Mouse (Mus musculus) cerebellum, adult 11 months (tissue): Measurements from ENCODE around the gene Raph1.
A peak's percentile ranks its signal among the peaks of the same experiment; 100 is the strongest.
"Not testable (repeated sequence)": the region's sequence is repeated elsewhere in the genome, so short reads cannot be mapped to it uniquely, and the experiment has no call there.

ENCODE experiments used
- DNase-seq: peaks from one replicate; pipeline ENCODE4 v3.0.0; 2022

Gene Raph1

DNA sequence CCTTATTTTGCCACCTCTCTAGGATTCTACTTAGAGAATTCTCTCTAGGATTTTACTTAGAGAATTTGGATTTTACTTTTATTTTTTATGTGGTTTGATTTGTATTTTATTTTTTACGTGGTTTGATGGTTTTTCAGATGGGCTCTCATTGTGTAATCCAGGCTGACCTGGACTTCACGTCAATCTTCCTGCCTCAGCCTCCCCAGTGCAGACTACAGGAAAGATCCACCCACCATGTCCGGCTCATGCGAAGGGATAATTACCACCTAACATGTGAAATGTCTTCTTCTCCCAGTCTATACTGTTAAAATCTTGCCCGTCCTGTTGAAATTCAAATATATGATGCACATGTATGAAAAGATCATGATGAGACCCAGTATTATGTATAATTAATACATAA lies 2.2 kb downstream of the Raph1 start:
- no peak for DNase-seq

DNA sequence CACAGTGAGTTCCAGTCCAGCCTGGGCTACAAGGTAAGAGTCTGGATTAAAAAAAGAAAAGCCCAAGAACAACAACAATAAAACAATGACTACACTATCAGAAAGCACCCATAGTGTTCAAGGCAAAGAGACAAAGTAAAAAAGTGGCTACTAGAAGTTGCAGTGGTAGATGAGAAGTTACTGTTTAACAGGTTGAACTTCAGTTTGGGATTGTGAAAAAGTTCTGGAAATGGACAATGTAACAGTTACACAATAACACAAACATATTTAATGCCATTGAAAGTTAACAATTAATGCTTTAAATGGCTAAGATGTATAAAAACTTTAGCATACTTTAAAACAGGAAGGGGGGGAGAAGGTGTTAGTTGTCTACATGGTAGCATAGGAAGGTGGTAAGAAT lies 3.9 kb downstream of the Raph1 start:
- DNase-seq, result no peak

DNA sequence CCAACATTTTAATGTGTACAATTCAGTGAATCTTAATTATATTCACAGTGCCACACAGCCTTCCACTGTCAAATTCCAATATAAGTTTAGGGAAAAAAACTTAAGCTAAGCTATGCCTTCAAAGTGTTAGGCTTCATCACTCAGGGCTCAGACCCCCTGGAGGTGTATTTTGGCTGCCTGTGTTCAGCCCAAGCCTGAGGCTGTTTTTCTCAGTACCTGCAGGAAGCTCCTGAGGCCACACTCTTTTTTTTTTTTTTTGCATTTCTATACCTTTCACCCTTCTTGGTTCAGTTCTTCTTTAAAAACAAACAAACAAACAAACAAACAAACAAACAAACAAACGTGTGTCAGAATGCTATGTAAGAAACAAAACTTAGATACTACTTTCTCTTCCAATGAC lies 23.2 kb downstream of the Raph1 start:
- no peak for DNase-seq

DNA sequence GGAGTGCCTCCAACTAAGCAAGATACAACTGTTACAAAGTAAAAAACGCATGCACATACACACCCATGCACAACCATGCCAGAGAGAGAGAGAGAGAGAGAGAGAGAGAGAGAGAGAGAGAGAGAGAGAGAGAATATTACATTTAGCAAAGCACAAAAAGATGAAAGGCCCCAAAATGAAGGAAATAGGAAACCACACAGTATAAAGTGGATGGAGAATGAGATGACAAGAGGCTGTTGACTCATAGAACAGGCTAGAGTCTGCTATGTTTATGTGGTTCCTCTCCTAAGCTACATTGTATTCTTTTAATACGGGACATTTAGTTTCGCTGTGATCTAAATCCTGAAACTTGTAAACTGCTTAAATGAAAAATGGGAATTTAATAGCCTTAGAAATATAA lies 27.6 kb downstream of the Raph1 start:
- DNase-seq, result no peak

DNA sequence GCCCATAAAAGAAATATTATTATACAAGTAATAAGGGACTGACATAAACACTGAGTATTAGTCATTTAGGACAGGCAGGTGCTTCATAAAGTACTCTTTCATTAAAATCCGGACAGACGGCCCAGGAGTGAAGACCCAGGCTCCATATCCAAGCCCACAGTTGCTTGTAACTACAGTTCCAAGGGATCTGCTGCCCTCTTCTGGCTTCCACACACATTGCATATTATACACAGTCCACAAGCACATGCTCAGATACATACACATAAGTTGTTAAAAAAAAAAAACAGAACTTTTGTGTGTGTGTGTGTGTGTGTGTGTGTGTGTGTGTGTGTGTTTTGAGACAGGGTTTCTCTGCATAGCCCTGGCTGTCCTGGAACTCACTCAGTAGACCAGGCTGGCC lies 32.0 kb downstream of the Raph1 start:
- DNase-seq, result no peak

DNA sequence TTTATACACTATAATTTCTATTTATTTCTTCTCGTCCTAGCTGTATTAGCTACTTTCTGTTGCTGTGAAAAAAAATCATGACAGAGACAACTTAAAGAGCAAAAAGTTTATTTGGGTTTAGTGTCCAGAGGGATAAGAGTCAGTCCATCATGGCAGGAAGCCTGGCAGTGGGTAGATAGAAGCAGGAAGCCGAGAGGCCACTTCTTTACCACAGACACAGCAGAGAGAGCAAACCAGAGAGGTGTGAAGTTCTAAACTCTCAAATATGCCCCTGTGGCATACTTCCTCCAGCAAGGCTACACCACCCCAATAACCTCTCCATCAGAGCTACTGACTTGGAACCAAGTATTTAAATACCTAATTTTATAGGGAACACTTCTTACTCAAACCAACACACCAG lies 36.3 kb downstream of the Raph1 start:
- no peak for DNase-seq

DNA sequence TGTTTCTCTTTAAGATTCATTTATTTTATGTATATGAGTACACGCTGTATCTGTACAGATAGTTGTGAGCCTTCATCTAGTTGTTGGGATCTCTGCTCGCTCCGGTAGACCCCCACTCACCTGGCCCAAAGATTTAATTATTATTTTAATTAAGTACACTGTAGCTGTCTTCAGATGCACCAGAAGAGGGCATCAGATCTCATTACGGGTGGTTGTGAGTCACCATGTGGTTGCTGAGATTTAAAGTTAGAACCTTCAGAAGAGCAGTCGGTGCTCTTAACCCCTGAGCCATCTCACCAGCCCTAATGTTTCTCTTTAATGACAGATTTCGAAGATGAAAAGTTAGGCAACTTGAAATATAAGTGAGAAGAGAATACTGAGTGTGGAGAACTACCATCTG lies 36.8 kb downstream of the Raph1 start:
- DNase-seq, result no peak

DNA sequence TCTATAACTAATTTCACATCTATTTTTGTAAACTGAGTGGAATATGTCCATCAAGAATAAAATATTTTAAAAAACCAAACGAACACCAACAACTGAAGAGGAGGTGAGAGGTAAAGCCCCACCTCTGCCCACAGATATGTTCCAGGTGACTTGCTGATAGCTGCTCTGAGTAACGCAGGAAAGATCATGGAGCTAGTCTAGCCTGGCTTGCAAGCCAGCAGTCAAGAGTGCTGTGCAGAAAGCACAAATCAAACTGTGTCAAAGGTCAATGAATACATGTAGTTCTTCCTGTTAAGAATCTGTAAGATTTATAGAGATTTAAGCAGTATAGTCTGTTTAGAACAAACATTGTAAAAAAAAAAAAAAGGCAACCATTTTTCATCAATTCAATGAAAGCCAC lies 56.3 kb downstream of the Raph1 start:
- DNase-seq, result no peak

DNA sequence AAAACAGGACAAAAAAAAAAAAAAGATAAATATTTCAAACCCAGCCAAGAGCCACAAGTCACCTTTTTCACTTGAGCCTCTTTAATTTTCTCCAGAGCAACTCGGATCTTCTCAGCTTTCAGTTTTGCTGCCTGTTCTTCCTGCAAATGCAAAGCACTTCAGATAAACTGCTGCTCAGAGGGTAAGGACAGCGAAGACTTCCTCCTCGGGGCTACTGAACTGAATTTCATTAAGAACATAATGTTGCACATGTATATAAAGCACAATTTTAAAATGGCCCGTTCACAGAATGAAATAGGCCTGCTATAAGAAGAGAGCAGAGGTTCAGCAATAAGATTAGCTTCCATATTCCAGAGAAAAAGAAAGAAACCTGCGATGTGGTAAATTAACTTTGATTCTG lies 63.4 kb downstream of the Raph1 start:
- no peak for DNase-seq

DNA sequence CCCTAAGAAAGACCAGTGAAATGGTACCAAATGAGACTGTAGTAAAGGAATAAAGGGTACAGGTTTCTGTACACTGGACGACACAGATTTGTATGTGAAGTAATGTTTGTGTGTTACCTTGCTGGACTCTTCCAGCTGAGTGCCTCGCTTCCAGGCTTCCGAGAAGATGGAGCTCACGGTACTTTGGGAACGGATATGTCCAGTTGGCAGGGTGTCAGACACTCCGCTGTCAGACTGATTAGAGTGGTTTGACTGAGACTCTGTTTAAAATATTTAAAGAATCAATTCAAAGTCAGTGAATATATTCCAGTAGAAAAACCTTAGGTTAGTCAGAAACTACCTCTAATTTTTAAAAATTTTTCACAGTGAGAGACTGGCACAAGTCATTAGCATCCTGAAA lies 73.5 kb downstream of the Raph1 start:
- no peak for DNase-seq

DNA sequence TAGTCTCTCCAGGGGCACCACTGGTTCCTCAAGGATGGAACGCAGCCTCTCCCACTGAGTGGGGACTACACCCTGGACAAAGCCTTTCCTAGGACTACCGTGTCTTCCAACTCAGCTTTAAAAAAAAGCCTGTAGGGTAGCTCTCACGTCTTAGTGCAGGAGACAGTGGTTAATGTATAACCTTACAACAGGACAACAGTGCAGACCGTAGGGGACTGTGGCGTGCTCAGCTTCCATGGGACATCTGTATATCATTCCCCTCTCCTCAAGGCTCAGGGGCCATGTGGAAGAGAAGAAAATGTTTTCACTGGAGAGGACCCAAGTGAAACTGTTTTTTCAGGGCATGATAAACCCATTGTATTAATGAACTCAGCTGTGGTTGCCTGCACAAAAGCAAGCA lies 74.5 kb downstream of the Raph1 start:
- DNase-seq, result no peak

DNA sequence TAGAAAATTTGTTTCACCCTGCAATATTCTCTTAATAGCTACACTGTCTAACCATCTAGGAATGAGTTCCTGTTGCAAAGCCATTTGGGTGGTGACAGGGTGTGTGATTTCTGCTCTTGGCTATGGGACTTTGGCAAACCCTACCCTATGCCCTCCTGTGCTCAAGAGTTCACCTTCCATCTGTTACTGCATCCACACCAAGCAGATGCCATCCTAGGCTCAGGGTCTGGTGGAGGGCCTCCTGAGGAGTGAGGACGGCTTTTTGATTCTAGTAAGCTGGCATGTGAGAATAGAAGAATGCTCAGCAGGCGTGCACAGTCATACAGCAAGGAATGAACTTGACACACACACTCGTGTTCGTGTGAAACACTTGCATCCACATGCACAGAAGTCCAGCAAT lies 76.4 kb downstream of the Raph1 start:
- DNase-seq, result peak; percentile 57

DNA sequence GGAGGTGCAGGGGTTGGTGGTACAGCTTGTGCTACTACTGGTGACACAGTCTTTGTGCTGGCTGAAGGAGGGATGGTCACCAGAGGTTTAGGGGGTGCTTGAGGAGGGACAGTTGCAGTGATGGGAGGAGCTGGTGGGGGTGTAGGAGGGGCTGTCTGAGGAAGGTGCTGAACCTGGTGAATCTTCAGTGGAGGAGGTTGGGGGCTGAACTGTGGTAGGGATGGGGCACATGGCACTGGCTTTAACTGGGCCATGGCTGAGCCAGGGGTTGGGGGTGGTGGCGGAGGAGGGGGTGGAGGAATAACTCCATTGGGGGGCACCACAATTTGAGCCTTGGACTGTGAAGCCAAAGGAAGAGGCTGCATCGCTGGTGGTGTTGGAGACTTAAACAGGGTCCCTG lies 77.2 kb downstream of the Raph1 start:
- DNase-seq, result no peak

DNA sequence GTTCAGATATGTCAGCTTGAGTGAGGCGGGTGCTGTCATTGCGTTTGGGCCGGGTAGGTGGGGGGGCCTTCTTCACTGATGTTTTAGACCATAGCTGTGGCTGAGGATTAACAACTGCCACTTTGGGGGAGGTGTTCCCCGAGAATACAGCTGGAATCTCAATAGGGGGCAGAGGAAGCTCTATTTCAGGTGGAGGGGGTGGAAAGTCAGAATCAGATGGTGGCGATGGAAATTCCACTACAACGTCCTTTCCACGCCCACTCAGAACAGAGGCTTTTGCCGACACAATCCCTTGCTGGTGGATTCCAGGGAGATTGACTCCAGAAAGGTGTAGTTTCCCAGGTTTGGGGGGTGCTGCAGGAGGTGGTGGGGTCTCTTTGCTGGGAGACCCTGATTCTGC lies 78.3 kb downstream of the Raph1 start:
- no peak for DNase-seq

DNA sequence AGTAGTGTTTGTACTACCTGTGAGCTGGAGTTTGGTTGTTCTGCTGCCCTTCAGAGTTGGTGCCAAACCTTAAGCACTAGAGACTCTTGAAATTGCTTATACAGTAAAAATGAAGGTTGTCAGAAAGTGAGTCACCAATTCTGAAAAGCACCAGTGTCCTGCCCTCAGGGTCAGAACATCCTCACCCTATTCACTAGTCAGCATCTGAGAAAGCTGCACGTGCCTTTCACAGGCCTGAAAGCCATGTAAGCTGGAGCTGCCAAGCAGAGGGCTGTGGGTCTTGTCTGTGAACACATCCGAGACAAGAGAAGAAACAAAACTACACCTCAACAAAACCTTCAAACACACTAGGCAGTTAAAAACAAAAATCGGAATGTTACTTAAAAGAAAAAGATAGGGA lies 81.3 kb downstream of the Raph1 start:
- no peak for DNase-seq

DNA sequence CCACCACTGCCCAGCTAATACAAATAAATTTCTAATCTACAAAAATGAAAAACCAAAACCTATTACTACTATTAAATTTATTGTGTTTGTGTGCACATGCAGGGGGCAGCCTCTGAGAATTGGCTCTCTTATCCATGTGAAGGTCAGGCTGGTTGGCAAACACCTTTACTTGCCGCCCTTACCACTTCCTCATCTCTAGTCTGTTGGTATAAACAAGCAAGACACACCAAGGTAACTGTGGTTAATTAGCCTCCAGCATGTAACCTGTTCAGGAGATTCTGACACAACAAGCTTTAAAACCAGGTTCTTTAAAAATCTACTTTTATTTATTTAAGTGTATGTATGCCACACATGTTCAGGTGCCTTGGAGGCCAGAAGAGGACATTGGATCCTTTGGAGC lies 84.0 kb downstream of the Raph1 start:
- no peak for DNase-seq

DNA sequence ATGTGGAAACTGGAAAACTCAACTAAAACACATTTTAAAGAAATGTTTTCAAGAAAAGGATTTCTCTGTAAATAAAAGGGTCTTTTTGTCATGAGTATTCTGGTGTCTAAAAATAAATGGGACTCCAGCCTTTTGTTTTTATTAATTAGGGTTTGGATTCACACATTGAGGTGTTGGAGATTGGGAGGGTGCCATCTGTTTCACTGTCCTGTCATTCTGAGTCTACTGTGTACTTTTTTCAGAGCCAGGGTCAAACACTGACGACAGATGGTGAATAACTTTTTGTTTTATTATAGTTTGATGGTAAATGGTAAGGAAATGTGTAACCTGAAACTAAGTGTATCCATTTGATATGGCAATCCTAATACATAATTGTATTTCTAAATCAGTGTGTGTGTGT lies 85.3 kb downstream of the Raph1 start:
- no peak for DNase-seq

DNA sequence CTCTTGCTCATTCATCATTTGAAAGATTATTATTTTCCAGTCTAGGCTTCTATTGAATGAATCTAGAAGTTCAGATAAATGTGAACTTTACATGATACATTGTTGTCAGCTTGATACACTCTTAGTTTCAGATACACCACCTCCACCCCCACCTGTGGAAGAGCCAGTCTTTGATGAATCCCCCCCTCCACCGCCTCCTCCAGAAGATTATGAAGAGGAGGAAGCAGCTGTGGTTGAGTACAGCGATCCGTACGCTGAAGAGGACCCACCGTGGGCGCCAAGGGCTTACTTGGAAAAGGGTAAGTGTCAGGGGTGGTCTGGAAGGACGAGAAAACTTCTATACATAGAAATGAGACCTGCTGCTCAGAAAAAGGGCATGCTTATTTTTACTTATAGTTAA lies 96.4 kb downstream of the Raph1 start:
- DNase-seq, result no peak

DNA sequence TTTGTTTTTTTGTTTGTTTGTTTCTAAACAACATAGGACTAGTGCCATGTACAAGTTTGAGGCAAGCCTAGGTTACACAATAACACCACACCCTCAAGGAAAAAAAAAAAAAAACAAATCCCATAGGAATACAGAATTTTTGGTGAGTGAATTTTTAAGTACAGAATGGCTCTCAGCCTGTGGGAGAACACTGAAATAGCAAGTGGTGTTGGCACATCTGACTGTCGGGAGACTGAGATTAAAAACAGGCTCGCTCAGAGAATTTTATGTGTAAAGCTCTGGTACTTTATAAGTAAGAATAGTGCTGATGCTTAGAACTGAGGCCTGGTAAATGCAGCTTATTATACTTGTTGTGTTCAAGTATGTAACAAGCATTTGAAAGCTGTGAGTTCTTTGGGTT lies 97.4 kb downstream of the Raph1 start:
- no peak for DNase-seq

DNA sequence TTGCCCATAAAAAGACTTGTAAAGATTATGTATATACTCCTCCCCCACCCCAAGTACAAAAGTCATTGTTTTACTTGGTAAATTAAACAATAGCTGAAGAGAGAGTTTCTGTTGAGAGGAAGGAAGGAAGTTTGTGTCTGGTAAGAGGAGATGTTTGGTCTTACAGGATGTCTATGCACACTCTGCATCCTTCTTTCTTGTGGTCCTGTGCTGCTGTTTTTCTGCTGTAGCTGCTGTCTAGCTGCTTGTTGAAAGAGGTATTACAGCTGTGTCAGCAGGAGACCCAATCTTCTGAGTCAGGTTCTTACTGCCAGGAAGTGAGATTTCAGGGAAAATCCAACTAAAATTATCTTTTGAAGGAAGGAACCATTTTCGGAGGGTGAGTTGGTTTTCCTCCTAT lies 106.3 kb downstream of the Raph1 start:
- DNase-seq, result no peak

DNA sequence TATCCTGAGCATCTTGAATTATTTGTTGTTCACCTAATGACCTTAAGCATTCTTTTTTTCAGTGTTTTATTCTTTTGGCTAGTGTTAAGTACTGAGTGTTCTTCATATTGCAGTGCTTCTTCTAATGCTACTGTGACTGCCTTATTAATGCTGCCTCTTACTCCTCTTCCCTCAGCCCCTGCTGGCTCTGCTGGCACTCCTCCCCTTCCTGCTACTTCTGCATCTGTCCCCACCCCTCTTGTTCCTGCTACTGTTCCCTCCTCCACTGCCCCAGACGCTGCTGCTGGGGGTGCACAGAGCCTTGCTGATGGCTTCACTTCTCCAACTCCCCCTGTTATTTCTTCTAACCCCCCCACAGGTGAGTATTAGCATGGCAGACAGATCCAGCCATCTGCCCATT lies 117.0 kb downstream of the Raph1 start:
- DNase-seq, result no peak

DNA sequence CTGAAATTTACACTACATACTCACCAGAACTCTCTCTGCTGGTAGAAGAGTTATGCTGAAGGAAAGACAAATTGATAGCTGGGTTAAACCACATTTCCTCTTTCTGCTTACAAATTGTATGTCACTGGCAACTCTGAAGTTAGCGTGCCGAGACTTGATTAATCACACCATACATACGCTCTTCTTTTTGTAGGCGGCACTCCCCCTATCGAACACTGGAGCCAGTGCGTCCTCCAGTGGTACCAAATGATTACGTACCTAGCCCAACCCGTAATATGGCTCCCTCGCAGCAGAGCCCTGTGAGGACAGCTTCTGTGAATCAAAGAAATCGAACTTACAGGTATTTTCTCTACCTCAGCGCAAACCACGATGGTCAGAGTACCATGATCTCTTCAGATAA lies 119.8 kb downstream of the Raph1 start:
- no peak for DNase-seq

DNA sequence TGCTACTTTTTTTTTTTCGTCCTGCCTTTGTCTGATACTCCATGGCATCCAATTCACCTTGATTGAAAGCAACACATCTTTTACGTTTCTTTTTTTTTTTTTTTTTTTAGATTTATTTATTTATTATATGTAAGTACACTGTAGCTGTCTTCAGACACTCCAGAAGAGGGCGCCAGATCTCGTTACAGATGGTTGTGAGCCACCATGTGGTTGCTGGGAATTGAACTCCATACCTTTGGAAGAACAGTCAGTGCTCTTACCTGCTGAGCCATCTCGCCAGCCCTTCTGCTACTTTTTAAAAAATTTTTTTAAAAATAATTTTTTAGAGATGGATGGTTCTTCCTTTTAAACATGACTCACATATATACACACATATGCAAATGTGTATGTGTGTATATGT lies 125.5 kb downstream of the Raph1 start:
- DNase-seq, result not testable (repeated sequence)

DNA sequence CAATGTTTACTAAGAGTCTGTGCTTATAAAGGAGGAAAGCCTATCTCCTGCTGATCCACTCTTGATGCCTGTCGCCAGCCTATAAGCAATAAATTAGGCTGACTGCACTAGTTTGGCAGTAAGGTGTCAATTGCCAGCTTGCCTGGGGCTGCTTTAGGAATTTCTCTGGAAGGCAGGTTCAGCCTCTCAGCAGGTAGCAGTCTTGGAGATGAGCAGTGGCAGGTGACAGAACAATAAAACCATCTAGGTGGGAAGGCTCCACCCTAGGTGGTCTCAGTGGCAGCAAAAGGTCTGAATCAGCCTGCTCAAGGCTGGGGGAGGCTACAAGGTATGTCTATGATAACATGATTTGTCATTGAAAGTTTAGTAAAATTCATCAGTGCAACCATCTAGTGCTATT lies 134.4 kb downstream of the Raph1 start:
- no peak for DNase-seq
